Mouse (Mus musculus) adrenal gland, postnatal 25 days (tissue): Measurements from ENCODE around the gene Oxct1. TPM values are rescaled to one million over a fixed set of nuclear protein-coding genes. Genes with fewer than 3 reads are reported as not detected.

ENCODE experiments used
- DNase-seq: peaks from one replicate; pipeline ENCODE4 v3.0.0; 2021; ENCODE audit warnings: mixed read lengths
- total RNA-seq: library from RNA; stranded (reverse); gene quantifications from 2 replicates; pipeline ENCODE4 v1.2.3, GENCODE M21; 2021

Oxct1 gene
- total RNA-seq, 1 experiment from 2014 or later: 173 TPM

DNA sequence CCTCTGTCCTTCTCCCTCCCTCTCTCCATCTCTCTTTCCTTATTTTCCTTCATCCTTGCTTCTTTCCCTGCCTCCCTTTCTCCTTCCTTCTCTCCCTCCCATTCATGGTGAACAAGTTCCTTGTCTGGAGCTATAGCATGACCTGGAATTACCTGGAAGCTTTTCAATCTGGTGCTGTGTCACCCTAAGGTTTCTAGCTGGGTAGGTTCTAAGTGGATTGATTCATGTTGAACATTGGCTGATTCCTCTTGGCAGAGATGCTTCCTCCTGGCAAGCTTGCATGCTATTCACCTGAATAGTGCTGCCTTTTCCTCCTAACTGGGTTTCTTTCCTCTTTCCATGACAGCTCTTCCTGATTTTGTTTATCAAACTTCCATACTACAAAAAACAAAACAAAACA lies 2.8 kb downstream of the Oxct1 start:
- DNase-seq: no peak

DNA sequence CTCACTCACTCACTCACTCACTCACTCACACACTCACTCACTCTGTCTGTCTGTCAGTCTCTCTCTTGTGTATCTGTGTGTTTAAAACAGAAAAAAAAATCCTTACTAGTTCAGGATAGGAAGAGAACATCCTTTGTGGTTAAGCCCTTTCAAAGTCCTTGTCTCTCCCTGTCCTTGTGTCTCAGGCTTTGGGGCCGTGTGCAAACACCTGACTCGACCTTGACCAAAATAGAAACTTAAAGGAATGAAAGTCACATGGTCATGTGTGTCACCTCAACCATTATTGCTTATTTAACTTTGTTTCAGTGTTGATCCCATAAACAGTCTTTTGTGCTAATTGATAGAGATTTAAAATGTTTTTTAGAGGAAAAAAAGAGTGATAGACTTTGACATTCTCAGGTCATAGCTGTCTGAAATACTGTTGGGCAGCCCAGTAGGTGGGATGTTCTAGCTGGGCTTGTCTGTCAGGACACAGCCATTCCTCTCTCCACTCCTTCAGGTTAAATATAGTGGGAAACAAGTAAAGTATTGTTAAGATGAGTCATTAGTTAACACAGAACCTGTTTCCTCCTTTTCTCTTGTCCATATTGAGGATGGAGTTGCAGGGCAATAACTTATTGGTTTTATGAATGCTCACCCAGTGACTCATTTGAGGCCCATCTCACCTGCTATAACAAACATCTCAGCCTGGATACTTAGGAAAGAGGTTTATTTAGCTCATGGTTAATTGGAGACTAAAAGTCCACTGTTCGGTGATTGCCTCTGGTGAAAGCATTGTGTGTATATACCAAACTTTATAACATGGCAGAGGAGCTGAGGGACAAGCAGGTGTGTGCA lies 7.2 kb downstream of the Oxct1 start:
- DNase-seq: no peak

DNA sequence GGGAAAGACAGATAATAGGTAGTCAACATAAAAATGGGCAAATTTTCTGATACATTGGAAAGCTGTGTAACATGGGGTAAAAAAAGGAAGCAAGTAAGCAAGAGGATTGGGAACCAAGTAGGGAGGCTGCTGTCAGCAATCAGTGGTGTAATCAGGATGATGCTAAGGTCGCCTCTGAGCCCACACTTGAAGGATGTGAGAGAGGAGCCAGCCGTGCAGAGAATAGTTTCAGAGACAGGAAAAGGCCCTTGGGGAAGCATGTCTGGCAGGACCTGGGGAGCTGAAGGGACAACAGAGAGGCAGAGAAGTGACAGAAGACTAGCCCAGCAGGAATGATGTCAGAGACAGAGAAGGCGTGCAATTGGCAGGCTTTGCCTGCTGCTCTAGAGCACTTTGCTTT lies 16.2 kb downstream of the Oxct1 start:
- no peak for DNase-seq

DNA sequence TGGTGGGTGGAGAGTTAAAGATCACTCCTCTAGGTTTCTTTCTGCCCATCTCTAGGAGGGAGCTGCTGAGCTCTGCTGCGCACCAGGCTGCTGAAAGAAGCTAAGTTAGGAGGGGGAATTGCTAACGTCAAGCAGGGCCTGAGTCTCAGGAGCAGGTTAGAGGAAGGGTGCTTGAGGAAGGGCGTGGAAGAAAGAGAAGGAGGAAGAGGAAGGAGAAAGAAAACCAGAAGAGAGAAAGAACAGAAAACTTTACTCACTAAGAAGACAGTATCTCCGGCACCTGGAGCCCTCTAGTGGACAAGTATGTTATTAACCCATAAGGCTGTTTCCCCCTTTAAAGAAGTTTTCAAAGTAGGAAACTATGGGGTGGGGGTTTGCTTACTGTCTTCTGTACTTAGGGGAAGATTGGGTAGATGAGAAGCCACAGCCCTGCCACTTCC lies 16.9 kb downstream of the Oxct1 start:
- DNase-seq: no peak

GRCm38 (mm10) chr15:4056627-4057026 lies 30.4 kb downstream of the Oxct1 start:
- DNase-seq: no peak

GRCm38 (mm10) chr15:4063574-4063973 lies 37.4 kb downstream of the Oxct1 start:
- DNase-seq: no peak

- DNase-seq: peak; percentile 10
These were observed 37.8 kb downstream of the Oxct1 start for GRCm38 (mm10) chr15:4064013-4064412.

DNA sequence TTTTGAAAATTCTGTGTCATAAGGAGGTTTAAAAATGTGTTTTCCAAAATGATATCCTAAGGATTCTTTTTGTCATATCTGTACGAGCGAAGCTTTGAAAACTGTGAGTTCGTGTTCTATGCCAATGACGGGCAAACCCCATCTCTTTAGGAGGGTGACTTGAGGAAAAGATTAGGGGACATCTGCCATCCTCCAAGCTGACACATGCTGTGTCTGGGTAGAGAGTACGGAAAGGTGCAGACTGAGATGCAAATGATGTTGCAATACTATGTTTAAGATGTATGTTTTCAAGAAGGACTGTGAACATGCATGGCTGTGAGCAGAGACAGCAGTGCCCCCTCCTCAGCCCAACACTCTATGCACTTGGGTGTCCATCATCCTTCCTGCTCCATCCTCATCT lies 38.5 kb downstream of the Oxct1 start:
- DNase-seq: no peak

GRCm38 (mm10) chr15:4067273-4067990 lies 41.2 kb downstream of the Oxct1 start:
- no peak for DNase-seq

- no peak for DNase-seq
These were observed 51.8 kb downstream of the Oxct1 start for GRCm38 (mm10) chr15:4077978-4078377.

- no peak for DNase-seq
These were observed 52.6 kb downstream of the Oxct1 start for GRCm38 (mm10) chr15:4078785-4079184.

GRCm38 (mm10) chr15:4079425-4080189 lies 53.4 kb downstream of the Oxct1 start:
- no peak for DNase-seq

GRCm38 (mm10) chr15:4085600-4086384 lies 59.6 kb downstream of the Oxct1 start:
- DNase-seq: no peak

GRCm38 (mm10) chr15:4087446-4087845 lies 61.3 kb downstream of the Oxct1 start:
- no peak for DNase-seq

DNA sequence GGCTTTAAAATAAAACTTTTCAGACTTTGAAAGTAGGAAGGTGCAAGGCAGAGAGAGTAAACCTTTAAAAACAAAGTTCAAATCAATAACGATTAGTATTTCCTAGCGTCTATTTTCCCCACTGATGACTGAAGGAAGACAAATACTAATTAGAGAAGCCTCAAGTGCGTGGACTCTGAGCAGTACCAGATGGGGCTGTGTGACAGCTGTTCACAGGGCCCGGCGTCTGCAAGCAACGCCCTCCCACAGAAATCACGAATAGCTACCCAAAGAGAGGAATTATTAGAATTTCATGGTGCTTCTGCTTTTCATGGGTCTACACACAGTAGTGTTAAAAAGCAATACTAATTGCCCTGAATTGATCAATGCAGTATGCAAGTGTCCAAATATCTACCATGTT lies 61.7 kb downstream of the Oxct1 start:
- DNase-seq: no peak

- DNase-seq: no peak
These were observed 64.4 kb downstream of the Oxct1 start for GRCm38 (mm10) chr15:4090601-4091000.

DNA sequence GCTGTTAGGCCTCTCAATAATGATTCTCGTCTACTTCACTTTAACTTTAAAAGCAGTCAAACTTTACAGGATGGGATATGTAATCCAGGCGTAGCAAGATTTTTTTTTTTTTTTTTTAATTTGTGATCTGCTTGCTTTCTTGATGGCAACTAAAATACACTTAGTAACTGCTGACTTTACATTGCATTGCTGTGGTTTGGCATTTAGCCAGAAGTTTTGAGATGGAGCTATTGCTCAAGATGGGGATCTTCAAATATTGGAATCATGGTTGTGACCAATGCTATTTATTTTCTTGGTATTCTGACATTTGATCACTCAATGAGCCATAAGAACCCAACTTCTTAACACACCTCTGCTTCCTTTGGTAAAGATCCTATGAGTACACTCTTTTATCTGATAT lies 66.4 kb downstream of the Oxct1 start:
- DNase-seq: no peak

- no peak for DNase-seq
These were observed 74.2 kb downstream of the Oxct1 start for GRCm38 (mm10) chr15:4100341-4100921.

GRCm38 (mm10) chr15:4101025-4101424 lies 74.8 kb downstream of the Oxct1 start:
- DNase-seq: no peak

DNA sequence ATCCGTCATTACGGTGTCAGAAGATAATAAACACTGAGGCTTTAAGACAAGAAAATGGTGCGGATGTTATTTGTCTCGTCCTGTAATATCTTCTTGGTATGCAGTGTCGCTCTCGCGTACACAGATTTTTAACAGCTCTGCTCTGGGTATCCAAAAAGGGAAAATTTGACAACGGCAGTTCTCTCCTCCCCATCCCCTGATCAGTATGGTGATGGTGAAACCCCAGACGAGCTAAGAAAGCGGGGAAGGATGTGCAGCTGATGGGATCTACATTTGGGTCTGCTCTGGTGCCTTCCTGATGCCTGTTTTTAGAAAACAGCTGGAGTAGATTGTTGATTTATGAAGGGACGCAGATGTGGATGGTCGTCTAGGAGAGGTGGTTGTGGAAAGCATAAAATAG lies 78.1 kb downstream of the Oxct1 start:
- DNase-seq: no peak

GRCm38 (mm10) chr15:4105498-4105897 lies 79.3 kb downstream of the Oxct1 start:
- no peak for DNase-seq

DNA sequence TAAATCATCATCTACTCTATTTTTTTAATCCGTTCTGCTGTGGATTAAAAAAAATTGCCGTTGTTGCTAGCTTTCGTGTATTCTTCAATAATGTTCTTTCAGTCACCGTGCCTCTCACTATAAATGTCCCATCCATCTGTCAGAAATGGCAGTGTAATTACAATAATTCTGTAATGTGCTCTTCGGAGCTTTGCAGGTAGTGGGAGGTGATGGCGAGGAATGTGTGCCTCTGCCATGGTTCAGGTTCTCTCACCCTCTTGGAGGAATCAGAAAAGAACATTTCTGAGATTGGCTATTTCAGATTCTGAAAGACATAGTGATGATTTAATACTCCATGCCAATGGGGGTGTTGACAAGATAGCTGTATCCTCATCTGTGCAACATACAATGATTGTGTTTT lies 93.8 kb downstream of the Oxct1 start:
- no peak for DNase-seq
